Comparison of ENCODE assay signal across 8 mouse cellular contexts in genomic region chr14:25523230-25524110, GRCm38 (mm10).
A peak's percentile ranks its signal among the peaks of the same experiment; 100 is the strongest.
DNase-seq lines count a peak whose midpoint lies in the region; ATAC-seq lines count a peak whose summit lies in the region.

No protein-coding gene starts in this region.

- H3K4me3 ChIP-seq in embryonic facial prominence, embryonic 10.5 days = no peak overlapping the region
- H3K4me3 ChIP-seq in hindbrain, embryonic 16.5 days (ENCODE audit: low read length) = no peak overlapping the region
- H3K4me3 ChIP-seq in liver, embryonic 11.5 days (ENCODE audit: low read depth, low read length) = no peak overlapping the region

- H3K27me3 ChIP-seq in embryonic facial prominence, embryonic 10.5 days (replicated peaks; ENCODE audit: low read depth, poor library complexity, severe bottlenecking) = no peaks in the 10 kb centered on the region
- no peaks in the 10 kb centered on the region for H3K27me3 ChIP-seq in hindbrain, embryonic 16.5 days (replicated peaks; ENCODE audit: control insufficient read depth, insufficient read depth, low read length)
- no peaks in the 10 kb centered on the region for H3K27me3 ChIP-seq in liver, embryonic 11.5 days (replicated peaks; ENCODE audit: control insufficient read depth, insufficient read depth, low read length)

- no peak overlapping the region for H3K4me2 ChIP-seq in hindbrain, embryonic 16.5 days (ENCODE audit: low read length)
- peak overlapping the region; percentile 27 for H3K4me2 ChIP-seq in liver, embryonic 11.5 days

- H3K4me1 ChIP-seq in embryonic facial prominence, embryonic 10.5 days = peaks cover 81% of the 10 kb centered on the region
- peaks cover 36% of the 10 kb centered on the region for H3K4me1 ChIP-seq in hindbrain, embryonic 16.5 days (ENCODE audit: control insufficient read depth, insufficient read depth, low read depth, low read length)
- peaks cover 90% of the 10 kb centered on the region for H3K4me1 ChIP-seq in liver, embryonic 11.5 days (replicated peaks; ENCODE audit: control insufficient read depth, insufficient read depth, low read length)

- no peaks in the 10 kb centered on the region for H3K9me3 ChIP-seq in embryonic facial prominence, embryonic 10.5 days
- H3K9me3 ChIP-seq in hindbrain, embryonic 16.5 days (ENCODE audit: control insufficient read depth, low read length) = no peaks in the 10 kb centered on the region
- no peaks in the 10 kb centered on the region for H3K9me3 ChIP-seq in liver, embryonic 11.5 days (ENCODE audit: control insufficient read depth, low read length)

- peak; percentile 84 for DNase-seq in adrenal gland, adult 2 months
- no peak for DNase-seq in adrenal gland, adult 18-20 months (ENCODE audit: low spot score in 2 of 2)
- DNase-seq in embryonic facial prominence, embryonic 10.5 days (ENCODE audit: low spot score) = no peak
- DNase-seq in liver, embryonic 11.5 days (ENCODE audit: low spot score) = no peak
- no peak for DNase-seq in MN1 (ENCODE audit: low spot score)
- DNase-seq in right cerebral cortex, postnatal 10 days (ENCODE audit: low spot score in 2 of 2) = no peak
- no peak for DNase-seq in left cerebral cortex, adult 11 months (ENCODE audit: low spot score)

- peak; percentile 32; the same call in 1 of the 2 replicates for ATAC-seq in hindbrain, embryonic 16.5 days
- 0 out of 2 replicates have a peak, but pooled peaks have one; percentile 11 for ATAC-seq in liver, embryonic 11.5 days (replicated peaks; ENCODE audit: low FRiP score)

- H3K27ac ChIP-seq in embryonic facial prominence, embryonic 10.5 days (replicated peaks) = peak overlapping the region; percentile 69
- peak overlapping the region; percentile 59; the same call in 1 of the 2 replicates for H3K27ac ChIP-seq in hindbrain, embryonic 16.5 days (ENCODE audit: low read depth, low read length)
- H3K27ac ChIP-seq in liver, embryonic 11.5 days (ENCODE audit: low read depth, low read length) = peak overlapping the region; percentile 94

- no peak overlapping the region for H3K9ac ChIP-seq in hindbrain, embryonic 16.5 days (ENCODE audit: low read depth, low read length)
- H3K9ac ChIP-seq in liver, embryonic 11.5 days (ENCODE audit: low read depth, low read length) = peak overlapping the region; percentile 64

- H3K36me3 ChIP-seq in embryonic facial prominence, embryonic 10.5 days (replicated peaks) = peaks cover 59% of the 10 kb centered on the region
- H3K36me3 ChIP-seq in hindbrain, embryonic 16.5 days (ENCODE audit: control insufficient read depth, insufficient read depth, low read length) = no peaks in the 10 kb centered on the region
- H3K36me3 ChIP-seq in liver, embryonic 11.5 days (ENCODE audit: control insufficient read depth, insufficient read depth, low read length) = no peaks in the 10 kb centered on the region

- WGBS in embryonic facial prominence, embryonic 10.5 days = 63% methylated on average over 11 of the region's 11 CpGs
- 60% methylated on average over 11 of the region's 11 CpGs for WGBS in hindbrain, embryonic 16.5 days
- WGBS in liver, embryonic 11.5 days = 25% methylated on average over 11 of the region's 11 CpGs
